Mouse (Mus musculus) heart, embryonic 11.5 days (tissue): Measurements from ENCODE around the gene Tmprss2. TPM values are rescaled to one million over a fixed set of nuclear protein-coding genes. Genes with fewer than 3 reads are reported as not detected.

Source experiments
- ATAC-seq: fragments of 200-750 bp; cut with Nextera tagmentation; replicated peaks from 2 replicates; pipeline ENCODE4 v1.8.0; 2017; ENCODE audit warnings: moderate library complexity; ENCODE audit not compliant: insufficient number of reproducible peaks, low FRiP score, low TSS enrichment
- H3K27ac ChIP-seq: fragments of 300-500 bp; sonication (generic); 2 replicates; pipeline ENCODE4 v1.5.1; 2014; ENCODE audit warnings: mild to moderate bottlenecking, low read depth, low read length
- H3K27me3 ChIP-seq: fragments of 300-500 bp; sonication (generic); 2 replicates; pipeline ENCODE4 v1.6.1; 2014; ENCODE audit warnings: mild to moderate bottlenecking, low read length, mixed read lengths; ENCODE audit not compliant: control insufficient read depth, insufficient read depth
- H3K36me3 ChIP-seq: fragments of 300-500 bp; sonication (generic); 2 replicates; pipeline ENCODE4 v1.6.1; 2014; ENCODE audit warnings: mild to moderate bottlenecking, low read length, moderate library complexity, mixed read lengths; ENCODE audit not compliant: control insufficient read depth, insufficient read depth
- H3K4me1 ChIP-seq: fragments of 300-500 bp; sonication (generic); 2 replicates; pipeline ENCODE4 v1.6.1; 2014; ENCODE audit warnings: low read length; ENCODE audit not compliant: control insufficient read depth, insufficient read depth
- H3K4me2 ChIP-seq: fragments of 300-500 bp; sonication (generic); 2 replicates; pipeline ENCODE4 v1.6.1; 2014; ENCODE audit warnings: mild to moderate bottlenecking, moderate library complexity
- H3K4me3 ChIP-seq: fragments of 300-500 bp; sonication (generic); 2 replicates; pipeline ENCODE4 v1.5.1; 2014; ENCODE audit warnings: low read depth, low read length
- H3K9ac ChIP-seq: fragments of 300-500 bp; sonication (generic); 2 replicates; pipeline ENCODE4 v1.6.1; 2014; ENCODE audit warnings: mild to moderate bottlenecking, low read depth, low read length, moderate library complexity
- H3K9me3 ChIP-seq: fragments of 300-500 bp; sonication (generic); replicated peaks from 2 replicates; pipeline ENCODE4 v1.6.1; 2016; ENCODE audit warnings: low read length; ENCODE audit not compliant: control insufficient read depth
- WGBS: fragments of 180-500 bp; shearing (Covaris S2); extraction: QIAGEN DNeasy Blood & Tissue Kit; methylation state at CpG from one replicate; pipeline ENCODE4 v1.1.7; 2014; ENCODE audit not compliant: insufficient replicate concordance; 5-methylcytosine and 5-hydroxymethylcytosine counted together
- polyA plus RNA-seq: library from polyadenylated mRNA; unstranded; fragments of >200 nt; fragmentation: Nextera tagmentation; extraction: Ambion mirVana; gene quantifications from 2 replicates; pipeline ENCODE4 v1.2.1, GENCODE M21; 2014

Tmprss2 gene
- polyA plus RNA-seq, 1 experiment from 2014 or later = 0.26 TPM

GRCm38 (mm10) chr16:97523024-97523423, 88.0 kb downstream of the Tmprss2 start:
- ATAC-seq = no peak

GRCm38 (mm10) chr16:97521983-97522382, 89.0 kb downstream of the Tmprss2 start:
- H3K9me3 ChIP-seq = no peaks in the 10 kb centered on the region
- H3K4me2 ChIP-seq = no peak overlapping the region
- no peak overlapping the region for H3K9ac ChIP-seq
- H3K4me3 ChIP-seq = no peak overlapping the region
- WGBS = 76% methylated on average over 6 of the region's 6 CpGs
- no peaks in the 10 kb centered on the region for H3K4me1 ChIP-seq
- no peaks in the 10 kb centered on the region for H3K27me3 ChIP-seq
- no peak for ATAC-seq
- H3K36me3 ChIP-seq = no peaks in the 10 kb centered on the region
- H3K27ac ChIP-seq = no peak overlapping the region

More at GRCm38 (mm10) chr16:97523024-97523423, 88.0 kb downstream of the Tmprss2 start:
- H3K27ac ChIP-seq = no peak overlapping the region
- H3K4me1 ChIP-seq = no peaks in the 10 kb centered on the region
- no peak overlapping the region for H3K9ac ChIP-seq
- no peaks in the 10 kb centered on the region for H3K9me3 ChIP-seq
- no peaks in the 10 kb centered on the region for H3K36me3 ChIP-seq
- no peak overlapping the region for H3K4me3 ChIP-seq
- no peak overlapping the region for H3K4me2 ChIP-seq
- WGBS = 10% methylated on average over 1 of the region's 1 CpGs
- H3K27me3 ChIP-seq = no peaks in the 10 kb centered on the region

GRCm38 (mm10) chr16:97516341-97516740, 94.7 kb downstream of the Tmprss2 start:
- Histone ChIP-seq H3K4me2 (no peak overlapping the region), H3K36me3 (no peaks in the 10 kb centered on the region), H3K4me3 (no peak overlapping the region), H3K9me3 (no peaks in the 10 kb centered on the region), H3K27ac (no peak overlapping the region), H3K9ac (no peak overlapping the region), H3K27me3 (no peaks in the 10 kb centered on the region), H3K4me1 (no peaks in the 10 kb centered on the region; the same call in 1 of the 2 replicates)
- WGBS = 64% methylated on average over 3 of the region's 3 CpGs
- no peak for ATAC-seq

Other genes starting within 250 kb of the Tmprss2 start
- gene Mx1, start 148.3 kb downstream of the Tmprss2 start, polyA plus RNA-seq = not detected in 2 replicates
- not detected in 2 replicates for gene Fam3b, start 96.4 kb downstream of the Tmprss2 start, polyA plus RNA-seq
- 1.7 and 2.0 TPM in 2 replicates for gene Ripk4, start 152.6 kb upstream of the Tmprss2 start, polyA plus RNA-seq
- 6.2 and 7.9 TPM in 2 replicates for gene Prdm15, start 240.7 kb upstream of the Tmprss2 start, polyA plus RNA-seq